Mouse (Mus musculus): ENCODE measurements around the gene Chrd. TPM values are rescaled to one million over a fixed set of nuclear protein-coding genes. Genes with fewer than 3 reads are reported as not detected.

Gene Chrd
- polyA plus RNA-seq, 1 experiment: 0.63 TPM

GRCm38 (mm10) chr16:20779846-20780245, 46.9 kb downstream of the Chrd start:
- no peaks in the 10 kb centered on the region for H3K27me3 ChIP-seq (ENCODE audit: control insufficient read depth, insufficient read depth, low read length)
- no peaks in the 10 kb centered on the region for H3K36me3 ChIP-seq (ENCODE audit: control insufficient read depth, insufficient read depth, low read length)
- TF ChIP-seq POLR2A (IDR thresholded peaks at IDR 0.05; ENCODE audit: low read depth, low read length) (no peak), CTCF (IDR thresholded peaks at IDR 0.05; ENCODE audit: extremely low read depth, insufficient read depth, insufficient read length, insufficient replicate concordance) (no peak)
- H3K27ac ChIP-seq (ENCODE audit: insufficient read depth, low read length): no peak overlapping the region
- no peaks in the 10 kb centered on the region for H3K4me1 ChIP-seq (ENCODE audit: control insufficient read depth, insufficient read depth, insufficient read length)
- 81% methylated on average over 3 of the region's 3 CpGs for WGBS
- DNase-seq (ENCODE audit: low read depth in 1 of 2, low spot score in 2 of 2): no peak
- H3K4me3 ChIP-seq (ENCODE audit: extremely low read depth, insufficient read depth, insufficient read length): no peak overlapping the region

GRCm38 (mm10) chr16:20781101-20781630, 48.2 kb downstream of the Chrd start:
- TF ChIP-seq POLR2A (IDR thresholded peaks at IDR 0.05; ENCODE audit: low read depth, low read length) (no peak), CTCF (IDR thresholded peaks at IDR 0.05; ENCODE audit: extremely low read depth, insufficient read depth, insufficient read length, insufficient replicate concordance) (no peak)
- Histone ChIP-seq H3K4me1 (ENCODE audit: control insufficient read depth, insufficient read depth, insufficient read length) (no peaks in the 10 kb centered on the region), H3K27me3 (ENCODE audit: control insufficient read depth, insufficient read depth, low read length) (no peaks in the 10 kb centered on the region), H3K36me3 (ENCODE audit: control insufficient read depth, insufficient read depth, low read length) (no peaks in the 10 kb centered on the region), H3K27ac (ENCODE audit: insufficient read depth, low read length) (no peak overlapping the region), H3K4me3 (ENCODE audit: extremely low read depth, insufficient read depth, insufficient read length) (no peak overlapping the region)
- 74% methylated on average over 4 of the region's 4 CpGs for WGBS
- no peak for DNase-seq (ENCODE audit: low read depth in 1 of 2, low spot score in 2 of 2)

- 86% methylated on average over 2 of the region's 2 CpGs for WGBS
- no peak overlapping the region for H3K27ac ChIP-seq (ENCODE audit: insufficient read depth, low read length)
- no peaks in the 10 kb centered on the region for H3K4me1 ChIP-seq (ENCODE audit: control insufficient read depth, insufficient read depth, insufficient read length)
- no peaks in the 10 kb centered on the region for H3K36me3 ChIP-seq (ENCODE audit: control insufficient read depth, insufficient read depth, low read length)
- no peak for TF ChIP-seq POLR2A (IDR thresholded peaks at IDR 0.05; ENCODE audit: low read depth, low read length)
- no peak for TF ChIP-seq CTCF (IDR thresholded peaks at IDR 0.05; ENCODE audit: extremely low read depth, insufficient read depth, insufficient read length, insufficient replicate concordance)
- H3K27me3 ChIP-seq (ENCODE audit: control insufficient read depth, insufficient read depth, low read length): no peaks in the 10 kb centered on the region
- DNase-seq (ENCODE audit: low read depth in 1 of 2, low spot score in 2 of 2): no peak
- no peak overlapping the region for H3K4me3 ChIP-seq (ENCODE audit: extremely low read depth, insufficient read depth, insufficient read length)
Measured at GRCm38 (mm10) chr16:20783891-20784290, 51.0 kb downstream of the Chrd start.

- Histone ChIP-seq H3K27ac (ENCODE audit: insufficient read depth, low read length) (no peak overlapping the region), H3K4me3 (ENCODE audit: extremely low read depth, insufficient read depth, insufficient read length) (no peak overlapping the region), H3K4me1 (ENCODE audit: control insufficient read depth, insufficient read depth, insufficient read length) (no peaks in the 10 kb centered on the region), H3K27me3 (ENCODE audit: control insufficient read depth, insufficient read depth, low read length) (no peaks in the 10 kb centered on the region), H3K36me3 (ENCODE audit: control insufficient read depth, insufficient read depth, low read length) (no peaks in the 10 kb centered on the region)
- no peak for DNase-seq (ENCODE audit: low read depth in 1 of 2, low spot score in 2 of 2)
- TF ChIP-seq CTCF (IDR thresholded peaks at IDR 0.05; ENCODE audit: extremely low read depth, insufficient read depth, insufficient read length, insufficient replicate concordance) (no peak), POLR2A (IDR thresholded peaks at IDR 0.05; ENCODE audit: low read depth, low read length) (no peak)
Measured at GRCm38 (mm10) chr16:20784754-20785153, 51.8 kb downstream of the Chrd start.

GRCm38 (mm10) chr16:20786556-20786955, 53.6 kb downstream of the Chrd start:
- no peak for TF ChIP-seq POLR2A (IDR thresholded peaks at IDR 0.05; ENCODE audit: low read depth, low read length)
- TF ChIP-seq CTCF (IDR thresholded peaks at IDR 0.05; ENCODE audit: extremely low read depth, insufficient read depth, insufficient read length, insufficient replicate concordance): no peak
- H3K4me1 ChIP-seq (ENCODE audit: control insufficient read depth, insufficient read depth, insufficient read length): no peaks in the 10 kb centered on the region
- no peak overlapping the region for H3K27ac ChIP-seq (ENCODE audit: insufficient read depth, low read length)
- no peaks in the 10 kb centered on the region for H3K27me3 ChIP-seq (ENCODE audit: control insufficient read depth, insufficient read depth, low read length)
- no peaks in the 10 kb centered on the region for H3K36me3 ChIP-seq (ENCODE audit: control insufficient read depth, insufficient read depth, low read length)
- WGBS: 83% methylated on average over 6 of the region's 6 CpGs
- no peak overlapping the region for H3K4me3 ChIP-seq (ENCODE audit: extremely low read depth, insufficient read depth, insufficient read length)
- no peak for DNase-seq (ENCODE audit: low read depth in 1 of 2, low spot score in 2 of 2)

GRCm38 (mm10) chr16:20791803-20792202, 58.9 kb downstream of the Chrd start:
- WGBS: 77% methylated on average over 6 of the region's 6 CpGs
- TF ChIP-seq CTCF (IDR thresholded peaks at IDR 0.05; ENCODE audit: extremely low read depth, insufficient read depth, insufficient read length, insufficient replicate concordance) (no peak), POLR2A (IDR thresholded peaks at IDR 0.05; ENCODE audit: low read depth, low read length) (no peak)
- Histone ChIP-seq H3K4me3 (ENCODE audit: extremely low read depth, insufficient read depth, insufficient read length) (no peak overlapping the region), H3K36me3 (ENCODE audit: control insufficient read depth, insufficient read depth, low read length) (no peaks in the 10 kb centered on the region), H3K27ac (ENCODE audit: insufficient read depth, low read length) (no peak overlapping the region), H3K4me1 (ENCODE audit: control insufficient read depth, insufficient read depth, insufficient read length) (no peaks in the 10 kb centered on the region), H3K27me3 (ENCODE audit: control insufficient read depth, insufficient read depth, low read length) (no peaks in the 10 kb centered on the region)
- no peak for DNase-seq (ENCODE audit: low read depth in 1 of 2, low spot score in 2 of 2)

Other genes with a start within 250 kb of the Chrd start
- 16.6 and 17.5 TPM in 2 replicates for gene Eif2b5, start 234.3 kb upstream of the Chrd start, polyA plus RNA-seq (2012; rRNA removed)
- gene Dvl3, start 216.1 kb upstream of the Chrd start, polyA plus RNA-seq (2012; rRNA removed): 25.0 and 30.8 TPM in 2 replicates
- gene Ap2m1, start 197.6 kb upstream of the Chrd start, polyA plus RNA-seq (2012; rRNA removed): 241 and 277 TPM in 2 replicates
- 27.3 and 32.6 TPM in 2 replicates for gene Abcf3, start 184.6 kb upstream of the Chrd start, polyA plus RNA-seq (2012; rRNA removed)
- 0.07 TPM in 1 of 2 replicates, not detected in the other for gene Vwa5b2, start 143.7 kb upstream of the Chrd start, polyA plus RNA-seq (2012; rRNA removed)
- 9.2 and 10.8 TPM in 2 replicates for gene Eef1akmt4, start 121.5 kb upstream of the Chrd start, polyA plus RNA-seq (2012; rRNA removed)
- gene Gm49333, start 121.5 kb upstream of the Chrd start, polyA plus RNA-seq (2012; rRNA removed): 0.02 TPM in 1 of 2 replicates, not detected in the other
- gene Alg3, start 121.4 kb upstream of the Chrd start, polyA plus RNA-seq (2012; rRNA removed): 18.5 and 19.6 TPM in 2 replicates
- 1.3 and 1.4 TPM in 2 replicates for gene Camk2n2, start 111.8 kb upstream of the Chrd start, polyA plus RNA-seq (2012; rRNA removed)
- 0.07 and 0.15 TPM in 2 replicates for gene Ece2, start 103.3 kb upstream of the Chrd start, polyA plus RNA-seq (2012; rRNA removed)
- 41.8 and 42.7 TPM in 2 replicates for gene Psmd2, start 81.5 kb upstream of the Chrd start, polyA plus RNA-seq (2012; rRNA removed)
- gene Eif4g1, start 64.8 kb upstream of the Chrd start, polyA plus RNA-seq (2012; rRNA removed): 257 and 351 TPM in 2 replicates
- 5.9 and 8.3 TPM in 2 replicates for gene Fam131a, start 39.9 kb upstream of the Chrd start, polyA plus RNA-seq (2012; rRNA removed)
- 8.5 and 10.0 TPM in 2 replicates for gene Polr2h, start 15.5 kb upstream of the Chrd start, polyA plus RNA-seq (2012; rRNA removed)
- gene Clcn2, start 15.4 kb upstream of the Chrd start, polyA plus RNA-seq (2012; rRNA removed): 8.5 and 12.1 TPM in 2 replicates
- 0.09 and 0.19 TPM in 2 replicates for gene Thpo, start 1.4 kb downstream of the Chrd start, polyA plus RNA-seq (2012; rRNA removed)

All from spleen, adult 2 months (tissue).